Mouse (Mus musculus): ENCODE measurements at regions not wholly inside any gene's neighbourhood (a gene's known extent, or its start where the extent isn't known, plus 50 kb on each side); places are given as distances from the start of the nearest gene placed in this dataset.

DNA sequence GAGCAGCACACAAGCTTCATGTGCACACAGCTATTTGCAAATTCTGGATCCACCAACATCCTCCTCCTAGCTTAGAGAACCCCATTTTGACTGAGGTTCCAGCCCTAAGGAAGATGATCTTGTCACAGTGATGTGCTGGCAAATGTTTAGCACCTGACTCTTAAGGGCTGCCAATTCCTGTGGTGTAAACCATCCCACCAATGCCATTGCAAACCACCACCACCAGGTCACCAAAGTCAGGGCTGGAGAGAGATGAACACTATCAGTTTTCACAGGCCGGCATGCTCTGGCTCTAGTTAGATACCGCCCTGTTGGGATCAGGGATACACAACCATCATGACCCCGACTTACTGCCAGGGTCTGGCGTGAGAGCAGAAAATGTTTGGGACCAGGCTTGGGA is 125.9 kb downstream of the Slc38a6 start:
- no peak overlapping the region for H3K9ac ChIP-seq (replicated peaks)
- H3K4me1 ChIP-seq = peaks cover 26% of the 10 kb centered on the region
- H3K27me3 ChIP-seq (replicated peaks) = no peaks in the 10 kb centered on the region
- no peak overlapping the region for H3K27ac ChIP-seq (replicated peaks)
- WGBS = 86% methylated on average over 4 of the region's 4 CpGs
- H3K36me3 ChIP-seq = no peaks in the 10 kb centered on the region
- no peak overlapping the region for H3K4me2 ChIP-seq
- H3K4me3 ChIP-seq (replicated peaks) = no peak overlapping the region
- no peaks in the 10 kb centered on the region for H3K9me3 ChIP-seq (replicated peaks)
- ATAC-seq (ENCODE audit: low FRiP score) = no peak

DNA sequence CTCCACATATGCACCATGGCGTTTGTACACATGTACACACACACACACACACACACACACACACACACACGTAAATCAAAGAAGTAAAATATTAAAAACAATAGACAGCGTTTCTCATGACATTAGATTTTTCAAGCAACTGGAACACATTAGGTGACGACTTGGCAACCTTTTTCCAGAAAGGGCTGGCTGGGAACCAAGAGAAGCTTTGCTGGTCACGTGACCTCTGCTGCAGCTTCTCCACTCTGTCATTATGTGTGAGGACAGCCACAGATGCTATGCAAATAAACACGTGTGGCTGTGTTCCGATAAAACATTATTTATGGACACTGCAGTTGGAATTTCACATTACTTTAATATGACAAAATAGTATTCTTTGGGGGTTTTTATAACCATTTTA is 124.3 kb downstream of the Slc38a6 start:
- H3K27ac ChIP-seq (replicated peaks) = no peak overlapping the region
- H3K4me3 ChIP-seq (replicated peaks) = no peak overlapping the region
- no peaks in the 10 kb centered on the region for H3K9me3 ChIP-seq (replicated peaks)
- H3K4me1 ChIP-seq = peaks cover 19% of the 10 kb centered on the region
- no peak for ATAC-seq (ENCODE audit: low FRiP score)
- WGBS = 65% methylated on average over 7 of the region's 7 CpGs
- H3K36me3 ChIP-seq = no peaks in the 10 kb centered on the region
- no peak overlapping the region for H3K4me2 ChIP-seq
- H3K9ac ChIP-seq (replicated peaks) = no peak overlapping the region
- no peaks in the 10 kb centered on the region for H3K27me3 ChIP-seq (replicated peaks)

DNA sequence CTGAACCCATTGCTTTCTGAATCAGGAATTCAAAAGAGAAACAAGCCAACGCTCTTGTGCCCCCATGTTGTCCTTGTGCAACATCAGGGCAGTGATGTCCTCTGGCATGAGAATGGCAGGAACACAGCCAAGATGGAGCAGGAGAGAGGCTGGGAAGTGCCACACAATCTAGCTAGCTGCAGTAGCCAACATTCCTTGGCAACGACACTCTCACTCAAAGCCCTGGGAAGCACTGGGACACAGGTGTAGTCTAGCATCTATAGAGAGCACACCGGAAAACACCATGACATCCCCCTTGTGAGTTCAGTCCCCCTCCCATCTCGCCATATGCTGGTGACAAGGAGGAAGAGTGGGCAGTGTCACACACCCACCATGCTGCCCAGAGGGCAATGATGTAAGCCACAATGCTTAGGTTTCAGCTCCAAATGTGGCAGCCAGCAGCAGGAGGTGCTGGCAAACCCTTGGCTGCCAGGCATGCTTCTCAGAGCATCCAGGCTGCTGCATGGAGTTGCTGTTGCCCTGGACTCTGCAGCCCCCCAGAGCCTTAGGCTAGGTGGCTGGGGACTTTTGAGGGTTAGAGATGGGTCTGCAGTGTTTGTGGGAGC is 123.0 kb downstream of the Slc38a6 start:
- H3K4me1 ChIP-seq = peaks cover 20% of the 10 kb centered on the region
- H3K4me3 ChIP-seq (replicated peaks) = no peak overlapping the region
- H3K27me3 ChIP-seq (replicated peaks) = no peaks in the 10 kb centered on the region
- H3K9me3 ChIP-seq (replicated peaks) = no peaks in the 10 kb centered on the region
- H3K4me2 ChIP-seq = no peak overlapping the region
- WGBS = 75% methylated on average over 4 of the region's 4 CpGs
- no peaks in the 10 kb centered on the region for H3K36me3 ChIP-seq
- no peak overlapping the region for H3K9ac ChIP-seq (replicated peaks)
- no peak overlapping the region for H3K27ac ChIP-seq (replicated peaks)
- no peak for ATAC-seq (ENCODE audit: low FRiP score)

DNA sequence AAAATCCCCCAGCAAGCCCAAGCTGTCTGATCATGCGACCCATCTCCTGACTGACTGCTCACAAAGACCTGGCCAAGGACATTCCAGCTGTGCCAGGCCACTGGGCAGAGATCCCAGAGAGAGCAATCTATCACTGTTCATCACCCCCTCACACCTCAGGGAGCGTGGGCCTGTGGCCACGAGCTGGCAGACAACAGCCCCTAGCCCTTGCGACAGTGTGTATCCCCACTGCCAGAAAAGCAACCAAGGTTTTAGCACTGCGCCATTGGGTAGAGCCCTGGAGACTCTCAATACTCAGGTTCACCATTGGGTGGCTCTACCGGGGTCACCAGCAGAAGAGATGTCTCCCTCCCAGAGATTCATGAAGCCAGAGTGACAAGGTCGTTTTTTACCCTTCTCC is 122.0 kb downstream of the Slc38a6 start:
- WGBS = 67% methylated on average over 7 of the region's 7 CpGs

DNA sequence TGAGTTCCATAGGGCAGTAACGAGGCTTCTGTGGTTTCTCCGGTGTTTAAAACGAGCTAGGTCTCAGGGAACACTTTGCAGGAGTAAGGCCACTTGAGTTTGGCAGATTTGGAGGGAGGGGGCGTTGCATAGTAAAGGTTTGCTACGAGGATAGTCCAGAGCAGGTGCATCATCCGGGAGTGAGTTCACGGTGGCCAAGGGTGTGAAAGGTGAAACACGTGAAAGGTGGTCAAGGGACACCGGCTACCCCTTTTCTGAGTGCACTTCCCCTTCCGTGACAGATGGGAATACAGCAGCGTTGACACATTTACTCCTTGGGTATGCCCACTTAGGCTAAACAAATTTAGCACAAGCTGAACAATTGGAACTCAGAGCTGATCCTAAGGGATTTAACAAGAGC is 121.6 kb downstream of the Slc38a6 start:
- Histone ChIP-seq H3K27ac (replicated peaks) (no peak overlapping the region), H3K4me1 (peaks cover 13% of the 10 kb centered on the region), H3K4me2 (no peak overlapping the region), H3K9ac (replicated peaks) (no peak overlapping the region), H3K4me3 (replicated peaks) (no peak overlapping the region), H3K36me3 (no peaks in the 10 kb centered on the region), H3K27me3 (replicated peaks) (no peaks in the 10 kb centered on the region), H3K9me3 (replicated peaks) (no peaks in the 10 kb centered on the region)
- 83% methylated on average over 11 of the region's 11 CpGs for WGBS
- ATAC-seq (ENCODE audit: low FRiP score) = no peak

More for the DNA sequence above, 122.0 kb downstream of the Slc38a6 start:
- no peak overlapping the region for H3K27ac ChIP-seq (replicated peaks)
- H3K4me3 ChIP-seq (replicated peaks) = no peak overlapping the region
- no peaks in the 10 kb centered on the region for H3K36me3 ChIP-seq
- H3K9me3 ChIP-seq (replicated peaks) = no peaks in the 10 kb centered on the region
- H3K9ac ChIP-seq (replicated peaks) = no peak overlapping the region
- H3K4me2 ChIP-seq = no peak overlapping the region
- peak; percentile 62; the same call in 1 of the 2 replicates for ATAC-seq (ENCODE audit: low FRiP score)
- H3K27me3 ChIP-seq (replicated peaks) = no peaks in the 10 kb centered on the region
- peaks cover 17% of the 10 kb centered on the region for H3K4me1 ChIP-seq

DNA sequence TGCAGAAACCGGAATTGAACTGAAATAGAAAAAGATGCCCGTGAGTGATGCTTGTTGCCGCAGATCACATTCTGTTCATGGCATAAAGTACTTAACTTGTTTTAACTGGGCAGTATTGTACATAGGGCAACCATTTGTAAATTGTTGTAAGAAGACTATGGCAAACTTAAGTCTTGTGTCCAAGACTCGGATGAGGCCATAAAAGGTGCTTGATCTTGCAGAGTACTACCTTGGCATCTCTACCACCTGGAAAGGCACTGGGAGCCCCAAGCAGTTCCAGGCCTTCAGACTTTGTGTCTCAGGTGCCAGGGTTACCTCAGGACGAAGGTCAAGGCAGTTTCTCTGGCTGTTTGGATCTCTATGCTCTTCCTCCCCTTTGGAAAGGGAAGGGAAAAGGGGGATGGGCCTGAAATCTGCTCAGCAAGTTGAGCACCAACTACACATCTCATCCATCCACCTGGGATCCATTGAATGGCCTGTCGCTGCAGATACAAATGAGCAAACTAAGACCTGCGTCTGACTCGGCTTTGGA is 120.0 kb downstream of the Slc38a6 start:
- Histone ChIP-seq H3K27ac (replicated peaks) (no peak overlapping the region), H3K27me3 (replicated peaks) (no peaks in the 10 kb centered on the region), H3K9me3 (replicated peaks) (no peaks in the 10 kb centered on the region), H3K4me1 (peaks cover 8% of the 10 kb centered on the region; the same call in 1 of the 2 replicates), H3K4me2 (no peak overlapping the region), H3K9ac (replicated peaks) (no peak overlapping the region), H3K4me3 (replicated peaks) (no peak overlapping the region), H3K36me3 (no peaks in the 10 kb centered on the region)
- WGBS = 87% methylated on average over 8 of the region's 8 CpGs
- ATAC-seq (ENCODE audit: low FRiP score) = no peak

DNA sequence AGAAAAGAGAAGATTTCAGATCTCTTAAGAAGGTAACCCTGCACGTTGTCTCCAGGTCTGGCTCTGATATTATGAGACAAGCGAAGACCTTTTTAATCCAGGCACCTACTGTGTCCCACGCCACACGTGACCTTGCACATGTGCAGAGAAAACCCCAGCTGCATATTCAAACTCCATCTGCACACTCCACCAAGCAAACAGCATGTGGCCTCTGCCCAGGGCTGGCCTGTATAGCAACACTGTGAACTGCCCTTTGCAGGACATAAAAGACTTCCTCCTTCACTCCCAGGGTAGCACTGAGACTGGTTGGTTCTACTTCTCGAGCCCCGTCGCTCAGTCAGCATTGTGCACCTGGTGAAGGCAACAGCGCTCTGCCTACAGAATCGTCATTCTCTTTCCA is 119.0 kb downstream of the Slc38a6 start:
- no peak for ATAC-seq (ENCODE audit: low FRiP score)
- Histone ChIP-seq H3K9ac (replicated peaks) (no peak overlapping the region), H3K9me3 (replicated peaks) (no peaks in the 10 kb centered on the region), H3K4me2 (no peak overlapping the region), H3K36me3 (no peaks in the 10 kb centered on the region), H3K4me3 (replicated peaks) (no peak overlapping the region), H3K27me3 (replicated peaks) (no peaks in the 10 kb centered on the region), H3K27ac (replicated peaks) (no peak overlapping the region), H3K4me1 (peaks cover 4% of the 10 kb centered on the region; the same call in 1 of the 2 replicates)
- WGBS = 69% methylated on average over 9 of the region's 9 CpGs

DNA sequence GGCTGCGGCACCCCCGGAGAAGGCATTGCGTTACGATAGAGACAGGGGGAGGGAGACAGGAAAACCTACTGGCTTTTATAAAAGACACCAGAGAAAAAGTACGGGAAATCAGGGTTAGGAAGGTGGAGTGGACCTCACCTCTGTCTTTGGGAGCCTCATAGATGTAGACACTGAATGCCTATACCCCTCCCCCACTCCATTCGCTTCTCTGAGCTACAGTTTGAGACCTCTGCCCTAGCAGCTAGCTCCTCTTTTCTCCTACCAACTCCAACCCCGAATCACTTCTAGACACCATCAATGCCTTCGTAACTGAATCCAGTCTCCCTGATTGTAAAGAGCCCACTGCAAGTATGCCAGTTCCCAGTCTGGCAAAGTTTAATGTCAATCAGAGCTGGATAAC is 118.5 kb downstream of the Slc38a6 start:
- 80% methylated on average over 8 of the region's 8 CpGs for WGBS
- H3K27me3 ChIP-seq (replicated peaks) = no peaks in the 10 kb centered on the region
- H3K36me3 ChIP-seq = no peaks in the 10 kb centered on the region
- peaks cover 4% of the 10 kb centered on the region; the same call in 1 of the 2 replicates for H3K4me1 ChIP-seq
- no peak overlapping the region for H3K4me3 ChIP-seq (replicated peaks)
- H3K9ac ChIP-seq (replicated peaks) = no peak overlapping the region
- H3K9me3 ChIP-seq (replicated peaks) = no peaks in the 10 kb centered on the region
- H3K4me2 ChIP-seq = no peak overlapping the region
- no peak for ATAC-seq (ENCODE audit: low FRiP score)
- H3K27ac ChIP-seq (replicated peaks) = no peak overlapping the region

DNA sequence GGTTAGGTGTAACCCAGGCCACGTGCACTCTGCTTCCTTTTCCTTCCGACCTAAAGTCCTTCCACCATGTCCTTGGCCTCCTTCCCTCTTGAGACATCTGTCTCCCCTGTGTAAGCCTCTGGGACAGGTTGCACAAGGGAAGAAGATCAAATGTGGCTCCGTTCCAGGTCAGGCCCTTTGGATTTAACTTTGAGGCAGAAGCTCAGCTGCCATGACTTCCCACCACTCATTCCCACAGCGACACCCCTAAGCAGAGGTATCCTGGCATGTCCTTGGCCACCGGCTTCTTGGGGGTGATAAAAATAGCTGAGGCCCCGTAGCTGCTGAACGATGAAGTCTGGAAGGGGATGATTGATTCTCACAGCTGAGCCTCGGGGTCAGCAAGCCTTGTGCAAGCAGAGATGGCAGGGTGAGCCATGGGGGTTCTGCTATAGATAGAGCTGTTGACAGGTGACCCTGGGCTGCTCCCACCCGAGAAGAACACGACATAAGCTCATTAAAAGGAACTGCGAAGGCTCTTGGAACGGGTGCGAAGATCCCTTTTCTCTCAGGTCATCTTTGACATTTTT is 117.4 kb downstream of the Slc38a6 start:
- WGBS = 72% methylated on average over 13 of the region's 13 CpGs
- H3K9ac ChIP-seq (replicated peaks) = no peak overlapping the region
- no peak for ATAC-seq (ENCODE audit: low FRiP score)
- no peaks in the 10 kb centered on the region for H3K27me3 ChIP-seq (replicated peaks)
- no peak overlapping the region for H3K27ac ChIP-seq (replicated peaks)
- H3K4me1 ChIP-seq = 0 out of 2 replicates have a peak, but pooled peaks cover 4% of the 10 kb centered on the region
- H3K4me3 ChIP-seq (replicated peaks) = no peak overlapping the region
- no peak overlapping the region for H3K4me2 ChIP-seq
- H3K36me3 ChIP-seq = no peaks in the 10 kb centered on the region
- no peaks in the 10 kb centered on the region for H3K9me3 ChIP-seq (replicated peaks)
